Mouse (Mus musculus): ENCODE data around the gene Map4k5. TPM values are rescaled to one million over a fixed set of nuclear protein-coding genes. Genes with fewer than 3 reads are reported as not detected.

Map4k5 gene
- total and polyA plus RNA-seq, 3 experiments = 7.0 to 8.5 TPM; not detected in 1

DNA sequence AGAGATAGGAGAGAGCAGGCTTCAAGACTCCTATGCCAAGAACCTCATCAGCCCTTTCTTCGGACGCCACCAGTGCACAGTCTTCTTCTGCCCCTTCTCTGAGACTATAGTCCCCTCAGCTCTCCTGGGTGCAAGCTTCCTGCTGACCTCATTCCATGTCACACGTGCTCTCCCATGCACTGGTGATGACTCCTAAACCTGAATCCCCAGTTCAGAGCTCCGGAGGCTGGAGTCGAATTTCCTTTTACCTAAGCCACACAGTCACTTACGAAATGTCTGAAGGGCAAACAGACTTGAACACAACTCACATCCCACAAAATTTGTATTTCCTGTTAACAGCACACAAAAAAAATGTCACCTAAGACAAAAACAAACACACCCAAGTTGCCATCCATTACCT, 5.2 kb downstream of the Map4k5 start:
- Histone ChIP-seq H3K9ac (ENCODE audit: control insufficient read depth, low read depth, low read length, poor library complexity, severe bottlenecking) (no peak overlapping the region), H3K79me2 (ENCODE audit: control insufficient read depth, insufficient read depth, low read length, poor library complexity) (peaks cover 22% of the 10 kb centered on the region), H3K9me3 (replicated peaks; ENCODE audit: insufficient read depth, low read length) (no peaks in the 10 kb centered on the region), H3K27me3 (ENCODE audit: control insufficient read depth in 1 of 2, insufficient read depth in 2 of 2, low read length in 2 of 2) (no peaks in the 10 kb centered on the region), H3K4me1 (ENCODE audit: control insufficient read depth in 1 of 2, insufficient read depth in 2 of 2, low read length in 2 of 2) (peaks cover 6 to 8% of the 10 kb centered on the region in 2 experiments; a peak in 3 of 4 replicates), H3K36me3 (ENCODE audit: control insufficient read depth in 1 of 2, insufficient read depth in 2 of 2, low read length in 2 of 2) (peaks cover 0 to 8% of the 10 kb centered on the region in 2 experiments; a peak in 2 of 4 replicates), H3K27ac (ENCODE audit: control insufficient read depth, low read depth, low read length) (no peak overlapping the region), H3K4me3 (ENCODE audit: control insufficient read depth in 1 of 2, insufficient read depth in 1 of 2, low read depth in 2 of 2, low read length in 2 of 2) (no peak overlapping the region)
- no peak for TF ChIP-seq RCOR1 (IDR thresholded peaks at IDR 0.05; ENCODE audit: low read depth, low read length)
- no peak for TF ChIP-seq TCF12 (IDR thresholded peaks at IDR 0.05; ENCODE audit: low read depth, low read length)
- no peak for TF ChIP-seq MAFK (IDR thresholded peaks at IDR 0.05; ENCODE audit: borderline replicate concordance, low read depth, low read length)
- no peak for TF ChIP-seq MYB (IDR thresholded peaks at IDR 0.05; ENCODE audit: low read depth, low read length)
- TF ChIP-seq TBP (IDR thresholded peaks at IDR 0.05; ENCODE audit: low read depth, low read length) = no peak
- TF ChIP-seq TAL1 (IDR thresholded peaks at IDR 0.05; ENCODE audit: low read length) = no peak
- TF ChIP-seq ZMIZ1 (IDR thresholded peaks at IDR 0.05; ENCODE audit: low read depth, low read length) = no peak
- TF ChIP-seq NRF1 (IDR thresholded peaks at IDR 0.05; ENCODE audit: insufficient read depth, low read depth, low read length, poor library complexity, severe bottlenecking) = no peak
- TF ChIP-seq USF2 (IDR thresholded peaks at IDR 0.05; ENCODE audit: borderline replicate concordance in 1 of 2, insufficient read depth in 1 of 2, low read depth in 1 of 2, low read length in 2 of 2) = no peak
- no peak for TF ChIP-seq MYC (IDR thresholded peaks at IDR 0.05; ENCODE audit: low read depth, low read length)
- DNase-seq (ENCODE audit: low read depth, low spot score) = no peak

DNA sequence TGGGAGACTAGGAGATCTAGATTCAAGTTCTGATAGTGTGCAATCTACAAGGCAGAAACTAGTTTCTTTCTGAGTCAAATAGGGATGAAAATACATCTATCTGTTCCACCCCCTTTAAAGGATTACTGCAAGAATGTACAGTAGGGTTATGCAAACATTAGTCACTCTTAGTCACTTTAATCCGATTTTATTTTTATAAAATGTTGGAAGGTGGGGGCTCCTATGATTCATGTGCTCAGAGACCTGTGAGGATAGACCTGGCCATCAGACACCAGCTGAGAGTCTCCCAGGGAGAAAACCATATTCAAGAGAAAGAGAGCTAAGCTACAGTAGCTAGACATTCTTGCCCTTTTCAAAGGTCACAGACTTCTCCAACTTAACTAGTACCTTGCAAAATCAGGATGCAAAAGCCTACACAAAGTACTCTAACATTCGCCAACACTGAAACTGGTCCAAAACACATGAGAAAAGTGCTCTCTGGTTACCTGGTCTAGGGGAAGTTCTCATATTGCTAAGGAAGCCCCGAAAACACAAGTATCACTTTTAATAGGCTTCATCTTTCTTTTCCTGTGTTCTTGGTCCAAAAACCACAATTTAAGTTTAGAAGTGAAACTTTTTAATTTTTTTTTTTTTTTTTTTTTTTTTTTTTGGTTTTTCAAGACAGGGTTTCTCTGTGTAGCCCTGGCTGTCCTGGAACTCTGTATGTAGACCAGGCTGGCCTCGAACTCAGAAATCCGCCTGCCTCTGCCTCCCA, 7.7 kb downstream of the Map4k5 start:
- H3K27me3 ChIP-seq (ENCODE audit: control insufficient read depth in 1 of 2, insufficient read depth in 2 of 2, low read length in 2 of 2) = no peaks in the 10 kb centered on the region
- H3K9me3 ChIP-seq (replicated peaks; ENCODE audit: insufficient read depth, low read length) = no peaks in the 10 kb centered on the region
- peaks cover 0 to 3% of the 10 kb centered on the region in 2 experiments; a peak in 2 of 4 replicates for H3K36me3 ChIP-seq (ENCODE audit: control insufficient read depth in 1 of 2, insufficient read depth in 2 of 2, low read length in 2 of 2)
- peaks cover 11% of the 10 kb centered on the region; the same call in 1 of the 2 replicates for H3K79me2 ChIP-seq (ENCODE audit: control insufficient read depth, insufficient read depth, low read length, poor library complexity)
- no peak for TF ChIP-seq POLR2AphosphoS5 (IDR thresholded peaks at IDR 0.05; ENCODE audit: borderline replicate concordance, low read depth, low read length)
- TF ChIP-seq POLR2A (IDR thresholded peaks at IDR 0.05; ENCODE audit: control insufficient read depth in 1 of 2, insufficient read depth in 1 of 2, low read depth in 1 of 2, low read length in 2 of 2, poor library complexity in 1 of 2) = no peak
- TF ChIP-seq ZKSCAN1 (IDR thresholded peaks at IDR 0.05; ENCODE audit: low read depth, low read length) = no peak
- TF ChIP-seq ZNF384 (IDR thresholded peaks at IDR 0.05; ENCODE audit: low read depth, low read length) = no peak
- no peak for TF ChIP-seq EP300 (IDR thresholded peaks at IDR 0.05; ENCODE audit: low read depth in 1 of 2, low read length in 2 of 2)
- no peak for TF ChIP-seq CHD2 (IDR thresholded peaks at IDR 0.05; ENCODE audit: low read length)
- TF ChIP-seq SIN3A (IDR thresholded peaks at IDR 0.05; ENCODE audit: low read length) = no peak
- TF ChIP-seq RAD21 (IDR thresholded peaks at IDR 0.05; ENCODE audit: low read depth, low read length) = no peak
- TF ChIP-seq MAX (IDR thresholded peaks at IDR 0.05; ENCODE audit: low read length) = no peak
- TF ChIP-seq CHD1 (IDR thresholded peaks at IDR 0.05; ENCODE audit: low read depth, low read length) = no peak
- no peak for TF ChIP-seq ZC3H11A (IDR thresholded peaks at IDR 0.05; ENCODE audit: low read depth, low read length)
- TF ChIP-seq GATA1 (IDR thresholded peaks at IDR 0.05; ENCODE audit: low read depth, low read length) = no peak
- TF ChIP-seq CTCF (IDR thresholded peaks at IDR 0.05 in 2 of 3, conservative IDR thresholded peaks at IDR 0.05 in 1 of 3; ENCODE audit: control insufficient read depth in 1 of 3, insufficient read depth in 1 of 3, low read depth in 2 of 3, low read length in 3 of 3, poor library complexity in 1 of 3, severe bottlenecking in 1 of 3) = no peak
- TF ChIP-seq ELF1 (IDR thresholded peaks at IDR 0.05; ENCODE audit: low read depth, low read length) = no peak
- H3K9ac ChIP-seq (ENCODE audit: control insufficient read depth, low read depth, low read length, poor library complexity, severe bottlenecking) = no peak overlapping the region
- no peak for DNase-seq (ENCODE audit: low read depth, low spot score)
- peaks cover 4 to 5% of the 10 kb centered on the region in 2 experiments; a peak in 2 of 4 replicates for H3K4me1 ChIP-seq (ENCODE audit: control insufficient read depth in 1 of 2, insufficient read depth in 2 of 2, low read length in 2 of 2)
- no peak overlapping the region for H3K27ac ChIP-seq (ENCODE audit: control insufficient read depth, low read depth, low read length)
- H3K4me3 ChIP-seq (ENCODE audit: control insufficient read depth in 1 of 2, insufficient read depth in 1 of 2, low read depth in 2 of 2, low read length in 2 of 2) = no peak overlapping the region
